Mouse (Mus musculus) 3134 (cell line): Measurements from ENCODE around the gene Grhpr.
"Not testable (repeated sequence)": the region's sequence is repeated elsewhere in the genome, so short reads cannot be mapped to it uniquely, and the experiment has no call there.

ENCODE experiments used
- DNase-seq: peaks from one replicate; pipeline ENCODE4 v3.0.0-alpha.2; 2011; ENCODE audit warnings: low spot score; ENCODE audit not compliant: insufficient read length; ENCODE audit errors: extremely low read depth

Gene Grhpr

DNA sequence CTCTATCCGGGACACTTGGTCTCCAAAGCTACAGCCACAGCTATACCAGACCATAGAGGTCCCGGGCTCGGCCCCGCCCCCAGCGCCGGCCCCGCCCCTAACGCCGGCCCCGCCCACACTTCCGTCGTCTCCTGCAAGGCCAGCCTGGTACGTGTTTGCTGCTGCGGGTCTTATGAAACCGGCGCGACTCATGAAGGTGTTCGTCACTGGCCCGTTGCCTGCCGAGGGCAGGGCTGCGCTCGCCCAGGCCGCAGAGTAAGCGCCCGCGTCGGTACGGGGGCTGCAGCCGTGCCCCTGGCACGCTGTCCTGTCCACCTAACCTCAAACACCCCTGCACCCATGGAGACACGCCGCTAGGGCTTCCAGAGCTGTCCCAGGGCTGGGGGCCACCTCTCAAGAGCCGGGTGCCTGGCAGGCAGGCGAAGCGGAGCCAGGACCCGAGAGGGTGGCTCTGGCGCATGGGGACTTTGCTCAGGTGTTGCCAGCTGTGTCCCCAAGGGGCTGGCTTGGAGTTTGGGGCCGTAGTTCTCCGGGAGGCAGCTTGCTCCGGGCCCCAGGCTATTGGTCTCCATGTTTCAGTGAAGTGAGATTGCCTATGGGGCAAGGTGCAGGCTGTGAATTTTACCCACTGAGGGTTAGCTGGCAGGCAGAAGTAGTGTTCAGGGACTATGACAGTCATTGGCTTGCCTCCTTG, at the start of gene Grhpr:
Grhpr (plus strand) TSS at position 116 of the 694 bp plus-strand sequence.
- DNase-seq, result peak; percentile 98

DNA sequence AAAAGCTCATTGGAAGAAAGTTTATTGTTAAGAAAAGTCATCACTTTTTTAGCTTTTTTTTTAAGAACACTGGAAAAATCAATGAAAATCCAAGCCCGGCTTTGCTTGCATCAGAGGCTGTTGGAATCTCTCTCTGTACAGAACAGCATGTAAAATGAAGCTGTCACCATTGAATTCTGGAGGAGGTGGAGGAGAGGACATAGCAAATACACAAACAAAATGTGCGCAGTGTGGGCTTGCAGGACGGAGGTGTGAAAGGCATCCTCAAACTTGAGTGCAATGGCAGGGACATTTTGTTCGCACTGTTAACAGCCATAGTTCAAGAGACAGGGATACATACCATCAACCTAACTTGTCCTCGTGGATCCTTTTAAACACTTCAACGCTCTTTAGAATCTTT, 49.5 kb upstream of the Grhpr start:
- no peak for DNase-seq

DNA sequence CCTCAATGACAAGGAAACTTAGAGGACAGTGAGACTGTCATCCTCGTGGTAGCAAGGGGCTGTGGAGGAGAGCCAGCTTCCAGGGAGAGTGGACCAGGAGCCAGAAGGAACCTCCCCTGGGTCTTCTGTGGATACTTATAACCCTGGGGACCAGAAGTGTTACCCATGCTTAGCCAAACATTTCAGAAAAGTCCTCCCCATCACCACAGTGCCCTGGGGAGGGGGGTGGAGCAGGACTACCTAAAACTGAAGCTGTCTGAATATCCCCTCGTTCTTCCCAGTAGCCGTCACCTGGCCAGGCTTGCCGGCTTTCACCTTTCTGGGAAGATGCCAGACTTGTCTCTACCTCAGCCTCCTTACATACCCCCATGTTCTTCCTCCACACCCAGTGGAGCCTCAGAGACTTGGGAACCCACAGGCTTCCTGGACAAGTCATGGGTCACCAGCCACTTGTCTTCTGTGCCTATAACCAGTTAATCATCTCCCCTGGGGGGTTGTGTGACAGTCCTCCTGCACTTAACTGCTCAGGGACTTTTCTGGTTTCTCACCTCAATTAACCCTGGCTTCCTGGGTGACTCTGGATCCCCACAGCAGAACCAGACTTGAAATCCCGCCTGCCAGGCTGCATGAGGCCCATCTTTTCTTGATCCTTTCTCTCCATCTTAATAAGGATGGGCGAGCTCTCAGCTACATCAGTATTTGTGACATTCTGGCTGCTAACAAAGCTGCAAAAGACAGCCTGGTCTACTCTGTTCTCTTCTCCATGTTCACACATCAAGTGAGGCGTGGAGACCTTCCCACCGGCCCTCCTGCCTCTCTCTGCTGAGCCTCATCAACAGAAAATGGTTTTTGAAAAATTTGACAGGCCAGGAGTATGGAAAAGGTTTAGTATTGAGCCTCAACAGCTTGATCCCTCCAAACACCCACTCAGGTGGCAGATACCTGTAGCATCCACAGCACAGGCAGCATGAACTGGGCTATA, 42.5 kb upstream of the Grhpr start:
- DNase-seq, result no peak

DNA sequence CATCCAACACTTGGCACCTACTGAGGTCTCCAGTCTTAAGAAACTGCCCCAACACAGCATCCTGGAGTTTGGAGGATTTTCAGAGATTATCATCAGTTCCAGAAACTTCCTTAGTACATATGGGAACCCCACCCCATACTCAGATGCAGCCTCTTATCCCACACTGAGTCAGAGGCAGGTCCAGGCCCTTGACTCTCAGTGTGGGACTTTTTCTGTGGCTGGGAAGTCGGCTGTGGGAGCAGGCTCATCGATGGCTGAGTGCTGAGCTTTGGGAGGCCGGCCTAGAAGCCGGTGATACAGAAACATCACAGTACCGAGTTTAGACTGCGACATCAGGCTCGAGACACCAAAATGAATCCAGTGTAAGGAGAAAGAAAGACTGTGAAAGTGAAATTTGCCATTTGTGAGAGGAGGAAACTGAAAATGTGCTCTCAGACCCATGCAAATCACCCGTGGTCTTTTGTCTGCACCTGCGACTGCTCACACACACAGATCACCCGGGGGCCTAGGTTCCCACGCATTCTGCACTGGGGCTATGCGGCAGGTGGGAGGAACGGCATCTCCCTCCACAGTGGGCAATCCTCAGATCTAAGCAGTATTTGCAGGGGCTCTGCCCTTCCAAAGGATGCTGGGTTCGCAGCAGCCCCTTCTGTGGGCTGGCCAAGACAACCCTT, 41.5 kb upstream of the Grhpr start:
- no peak for DNase-seq

DNA sequence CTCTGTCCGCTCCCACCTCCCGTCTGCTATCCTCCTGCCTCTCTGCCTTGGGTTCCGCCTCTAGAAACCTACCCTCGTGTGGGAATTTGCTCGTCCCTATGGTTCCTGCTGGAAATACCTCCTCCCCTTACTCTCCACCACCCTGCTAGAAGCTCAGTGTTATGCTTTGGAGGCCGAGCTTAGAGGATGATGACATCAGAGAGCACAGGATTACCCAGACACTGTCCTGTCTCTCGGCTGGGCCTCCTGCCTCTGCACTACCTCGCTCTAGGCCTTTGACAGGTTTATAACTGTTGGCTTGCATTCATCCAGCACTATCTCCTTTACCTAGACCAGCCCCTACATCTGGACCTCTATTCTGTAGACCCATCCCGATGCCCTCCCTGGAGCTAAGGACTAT, 40.9 kb upstream of the Grhpr start:
- no peak for DNase-seq

DNA sequence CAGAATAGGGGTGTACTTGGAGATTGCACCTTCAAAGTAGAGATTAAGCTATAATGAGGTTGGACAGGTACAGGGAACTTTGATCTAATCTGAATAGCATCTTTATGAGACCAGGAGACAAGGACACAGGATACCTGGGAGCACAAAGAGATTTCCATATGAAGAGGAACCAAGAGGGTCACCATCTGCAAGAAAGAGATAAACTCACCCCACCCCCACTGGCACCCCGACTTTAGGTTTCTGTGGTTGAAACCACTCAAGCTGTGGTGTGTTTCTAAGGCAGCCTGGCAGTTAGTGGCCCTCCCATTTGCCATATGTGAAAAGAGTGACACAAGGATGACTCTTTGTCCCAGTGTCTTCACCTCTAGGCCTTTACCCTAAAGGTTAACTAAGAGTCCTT, 39.0 kb upstream of the Grhpr start:
- DNase-seq, result no peak

DNA sequence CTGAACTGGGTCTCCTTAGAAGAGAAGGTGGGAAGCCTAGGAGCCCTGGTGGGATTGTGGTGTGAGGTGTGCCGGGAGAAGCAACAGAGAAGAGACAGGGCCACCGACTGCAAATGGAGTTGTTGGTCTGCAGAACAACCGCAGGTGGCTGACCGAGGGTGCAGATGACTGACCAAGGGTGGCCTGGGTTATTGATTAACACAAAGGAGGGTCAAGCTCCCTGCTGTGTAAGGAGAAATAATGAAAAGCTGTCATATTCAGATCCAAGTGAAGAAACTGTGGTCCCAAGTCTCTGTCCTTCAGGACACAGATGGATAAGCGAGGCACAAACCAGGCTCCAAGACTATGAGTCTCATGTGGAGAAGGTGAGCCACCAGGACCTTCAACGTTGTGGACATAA, 37.7 kb upstream of the Grhpr start:
- no peak for DNase-seq

DNA sequence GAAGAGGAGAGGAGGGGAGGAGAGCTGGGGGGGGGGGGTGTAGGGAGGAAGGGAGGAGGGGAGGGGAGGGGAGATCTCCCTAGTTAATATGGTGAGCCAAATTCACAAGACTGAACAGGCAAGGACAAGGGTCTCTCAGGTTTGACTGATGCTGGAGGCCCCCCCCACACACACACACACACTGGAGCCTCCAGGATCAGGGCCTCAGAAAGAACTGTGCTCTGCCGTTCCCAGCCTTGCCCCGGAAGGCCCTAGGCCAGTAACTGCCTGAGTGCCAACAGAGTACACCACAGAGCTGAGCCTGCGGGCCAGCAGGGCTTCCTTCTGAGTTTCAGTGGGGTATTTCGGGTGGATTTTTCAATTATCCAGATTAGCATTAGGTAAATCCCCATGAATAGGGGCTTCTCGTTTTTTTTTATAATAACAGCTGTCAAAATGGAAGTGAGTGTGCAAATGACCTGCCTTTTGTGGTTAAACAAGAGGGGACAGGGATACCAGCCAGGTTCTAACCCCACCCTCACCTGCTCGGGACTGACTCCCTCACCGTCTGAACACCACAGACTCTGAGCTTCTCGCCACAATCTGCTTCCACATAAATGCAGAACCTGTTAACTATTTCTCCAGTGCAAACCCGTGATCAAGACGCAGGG, 36.6 kb upstream of the Grhpr start:
- no peak for DNase-seq

DNA sequence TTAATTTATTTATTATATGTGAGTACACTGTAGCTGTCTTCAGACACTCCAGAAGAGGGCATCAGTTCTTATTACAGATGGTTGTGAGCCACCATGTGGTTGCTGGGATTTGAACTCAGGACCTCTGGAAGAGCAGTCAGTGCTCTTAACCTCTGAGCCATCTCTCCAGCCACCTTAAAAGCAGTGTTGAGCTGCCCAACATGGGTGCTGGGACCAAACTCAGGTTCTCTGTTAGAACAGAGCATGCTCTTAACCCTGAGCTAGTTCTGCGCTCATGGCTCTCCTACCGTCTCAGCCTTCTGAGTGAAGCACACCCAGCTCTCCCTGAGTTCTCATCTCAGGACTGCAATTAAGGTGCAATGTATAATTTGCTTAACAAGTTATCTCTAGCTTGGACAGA, 35.1 kb upstream of the Grhpr start:
- not testable (repeated sequence) for DNase-seq

DNA sequence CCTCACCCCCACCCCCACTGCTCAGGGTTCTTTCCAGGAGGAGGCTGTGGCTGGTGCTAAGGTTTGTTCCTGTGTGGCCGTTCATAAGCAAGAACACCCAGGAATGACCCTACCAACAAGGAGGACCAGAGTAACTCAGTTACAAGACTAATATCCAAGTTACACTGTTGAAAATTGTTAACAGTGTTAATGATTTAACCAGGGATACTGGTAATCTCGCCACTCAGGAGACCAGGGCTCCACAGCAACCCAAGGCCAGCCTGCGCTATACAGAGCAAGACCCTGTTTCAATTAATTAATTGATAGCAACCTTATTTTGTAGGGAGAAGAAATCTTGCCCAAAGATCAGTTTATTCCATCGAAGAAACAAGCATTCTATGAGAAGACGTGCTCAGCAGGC, 33.7 kb upstream of the Grhpr start:
- DNase-seq, result no peak

DNA sequence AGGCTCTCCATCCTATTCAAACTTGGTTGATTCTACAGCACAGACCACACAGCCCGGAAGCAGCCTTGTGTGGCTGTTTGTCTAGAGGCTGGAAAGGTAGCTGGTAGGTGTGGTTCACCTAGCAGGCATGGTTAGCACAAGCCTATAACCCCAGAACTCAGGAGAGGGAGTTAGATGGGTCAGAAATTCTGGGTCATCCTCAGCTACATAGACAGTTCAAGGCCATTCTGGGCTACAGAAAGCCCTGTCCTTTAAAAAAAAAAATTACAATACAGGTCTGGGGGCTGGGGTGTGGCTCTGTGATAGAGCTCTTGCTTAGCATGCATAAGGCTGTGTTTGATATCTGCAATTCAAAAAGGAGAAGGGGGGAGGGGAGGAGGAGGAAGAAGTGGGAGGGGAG, 32.9 kb upstream of the Grhpr start:
- no peak for DNase-seq

DNA sequence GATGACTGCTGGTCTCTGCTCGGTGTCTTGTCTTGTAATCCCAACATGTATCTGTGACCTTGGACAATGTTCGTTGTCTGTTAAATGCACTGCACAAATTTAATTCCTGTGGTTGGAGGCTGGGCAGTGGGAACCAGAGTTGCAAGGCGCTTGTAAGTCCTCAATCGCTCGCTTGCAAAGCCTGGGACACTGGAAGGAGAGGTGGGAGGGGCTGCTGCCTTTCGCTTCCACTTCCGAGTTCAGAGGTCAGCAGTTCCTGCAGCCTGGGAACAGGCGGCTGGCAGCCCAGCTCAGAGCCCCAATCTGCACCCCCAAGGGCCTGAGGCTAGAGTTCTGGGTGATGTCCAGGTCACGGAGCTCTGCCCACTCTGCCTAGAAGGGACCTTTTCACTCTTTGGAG, 28.2 kb upstream of the Grhpr start:
- DNase-seq, result no peak

DNA sequence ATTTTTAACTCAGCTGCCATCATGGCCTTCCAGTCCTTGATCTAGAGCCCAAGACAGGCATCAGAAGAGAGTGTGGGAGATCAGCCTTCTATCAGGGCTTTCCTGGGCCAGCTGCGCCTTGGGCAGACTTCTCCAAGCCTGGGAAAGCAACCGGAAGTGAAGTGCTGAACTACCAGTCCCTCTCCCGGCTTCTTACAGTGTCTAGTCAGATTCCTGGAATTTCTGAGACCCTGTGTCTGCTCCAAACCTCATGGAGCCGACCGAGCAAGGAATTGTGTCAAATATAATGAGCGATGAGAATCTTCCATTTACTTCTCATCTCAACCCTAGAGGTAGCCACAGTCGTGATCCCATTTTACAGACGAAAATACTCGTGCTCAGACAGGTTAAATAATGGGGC, 22.4 kb upstream of the Grhpr start:
- DNase-seq, result no peak

DNA sequence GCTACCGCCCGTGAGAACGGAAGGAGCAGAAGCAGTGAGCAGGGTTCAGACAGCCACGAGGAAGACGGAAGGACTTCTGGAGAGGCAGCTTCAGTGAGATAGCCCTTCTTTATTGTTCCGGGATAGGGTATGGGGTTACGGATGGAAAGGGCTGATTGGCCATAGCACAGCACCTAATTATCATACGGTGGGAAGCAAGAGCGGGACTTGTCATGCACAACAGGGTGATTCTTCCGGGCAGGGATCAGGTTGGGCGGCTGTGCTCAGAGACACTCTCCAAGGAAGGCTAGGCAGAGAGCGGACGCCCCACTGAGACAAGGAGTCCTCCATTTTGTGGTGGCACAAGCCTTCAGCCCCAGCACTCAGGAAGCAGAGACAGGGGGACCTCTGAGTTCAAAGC, 22.0 kb upstream of the Grhpr start:
- no peak for DNase-seq

DNA sequence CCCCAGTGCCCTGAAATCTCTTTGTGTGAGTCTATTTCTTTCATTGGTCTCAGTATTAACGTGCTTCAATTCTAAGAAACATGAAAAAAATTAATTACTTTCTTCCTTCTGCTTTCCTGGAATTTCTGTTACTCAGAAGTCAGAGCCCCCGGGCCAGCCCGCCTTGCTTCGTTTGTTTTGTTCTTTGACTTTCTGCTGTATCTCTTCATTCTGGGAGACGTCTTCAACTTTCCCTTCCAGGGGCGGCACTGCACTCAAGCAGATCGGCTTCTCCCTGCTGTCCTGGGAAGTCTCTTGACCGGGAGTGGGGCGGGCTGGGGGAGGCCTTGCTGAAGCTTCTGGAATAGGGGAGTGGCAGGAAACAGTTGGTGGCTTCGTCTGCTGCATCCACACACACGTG, 18.0 kb upstream of the Grhpr start:
- DNase-seq, result no peak

DNA sequence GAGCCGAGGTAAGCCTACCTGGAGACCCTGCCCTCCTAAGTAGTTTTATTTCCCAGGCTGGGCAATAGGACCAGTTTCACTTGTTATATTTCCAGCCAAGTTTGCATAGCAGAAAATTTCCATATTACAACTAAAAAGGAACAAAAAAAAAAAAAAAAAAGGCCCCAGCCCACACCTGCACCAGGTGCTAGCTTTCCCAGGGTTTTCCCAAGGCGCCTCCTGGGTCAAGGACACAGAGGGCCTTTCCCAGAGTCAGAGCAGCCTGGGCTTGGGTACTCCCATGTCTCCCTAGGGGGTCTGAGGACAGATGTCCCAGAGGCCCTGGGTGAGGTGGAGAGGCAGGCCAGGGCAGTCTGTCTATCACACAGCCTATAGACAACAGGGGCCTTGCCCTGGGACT, 16.0 kb upstream of the Grhpr start:
- no peak for DNase-seq

DNA sequence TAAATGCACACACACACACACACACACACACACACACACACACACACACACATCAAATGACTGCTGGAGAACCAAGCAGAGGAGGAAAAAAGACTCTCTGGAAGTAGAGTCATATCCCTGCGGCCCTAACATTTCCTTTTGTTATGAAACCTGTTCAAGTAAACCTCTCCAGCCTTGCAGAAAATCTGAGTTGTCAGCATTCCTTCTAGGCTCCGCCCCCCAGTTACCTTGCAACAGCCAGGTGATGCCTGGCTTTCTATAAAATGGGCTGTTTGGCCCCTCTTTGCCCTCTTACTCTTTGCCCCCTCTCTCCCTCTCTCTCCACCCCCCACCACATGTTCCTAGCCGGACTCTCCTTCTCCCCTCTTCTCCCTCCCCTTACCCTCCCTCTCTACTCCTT, 15.5 kb upstream of the Grhpr start:
- DNase-seq, result no peak

DNA sequence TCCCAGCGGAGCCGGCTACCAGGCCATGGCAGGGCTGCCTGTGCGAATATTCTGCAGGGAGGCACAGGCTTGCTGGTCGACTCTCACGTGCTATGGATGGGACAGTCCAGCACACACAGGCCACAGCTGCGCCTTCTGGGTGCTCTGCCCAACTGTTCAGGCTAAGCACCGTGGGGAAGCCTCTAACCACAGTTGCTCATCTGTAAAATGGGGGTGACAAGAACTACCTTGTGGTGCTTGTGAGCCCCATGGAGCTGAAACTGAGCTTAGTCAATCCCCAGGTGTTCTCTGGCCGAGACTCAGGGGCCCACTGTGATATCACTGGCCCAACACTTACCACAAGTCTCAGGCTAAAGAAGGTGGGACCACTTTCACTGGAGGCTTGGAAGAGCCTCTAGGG, 13.8 kb upstream of the Grhpr start:
- no peak for DNase-seq

DNA sequence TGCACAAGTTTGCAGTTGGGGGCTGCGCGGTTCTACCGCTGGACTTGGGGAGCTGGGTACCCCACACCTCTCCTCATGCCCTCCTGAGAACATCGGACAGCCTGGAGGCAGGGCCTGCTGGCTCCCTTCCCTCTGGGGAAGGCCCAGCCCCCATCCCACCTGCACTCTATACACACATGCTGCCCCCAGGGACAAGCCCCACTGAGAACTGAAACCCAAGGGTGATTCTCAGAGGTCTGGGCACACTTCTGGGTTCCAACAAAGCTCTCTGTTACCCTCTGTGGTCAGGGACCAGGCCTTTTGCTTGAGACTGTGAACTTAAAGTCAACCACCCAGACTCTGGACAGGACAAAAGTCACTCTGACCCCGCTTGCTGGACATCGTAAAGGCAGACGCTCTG, 11.1 kb upstream of the Grhpr start:
- no peak for DNase-seq

DNA sequence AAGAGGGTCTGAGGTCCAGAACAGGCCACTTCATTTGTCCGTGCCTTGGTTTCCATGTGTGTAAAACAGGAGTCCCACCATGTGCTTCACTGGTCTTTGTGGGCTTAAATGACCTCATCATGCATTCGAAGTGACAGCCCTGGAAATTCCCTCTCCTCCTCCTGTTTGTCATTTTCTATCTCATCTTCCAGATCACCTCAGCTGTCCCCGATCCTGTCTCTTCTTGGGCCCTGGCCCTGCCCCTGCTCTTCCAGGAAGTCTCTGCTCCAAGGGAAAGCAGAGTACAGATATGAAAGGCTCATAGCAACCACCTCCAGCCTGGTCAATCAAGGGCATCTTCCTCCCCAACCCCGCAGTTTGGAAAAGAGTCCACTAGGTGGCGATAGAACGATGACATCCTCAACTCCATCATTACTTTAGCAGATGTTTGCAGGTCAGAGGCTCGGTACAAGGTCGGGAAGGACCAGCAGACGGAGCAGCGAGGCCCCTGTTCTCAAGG, 10.5 kb upstream of the Grhpr start:
- no peak for DNase-seq

DNA sequence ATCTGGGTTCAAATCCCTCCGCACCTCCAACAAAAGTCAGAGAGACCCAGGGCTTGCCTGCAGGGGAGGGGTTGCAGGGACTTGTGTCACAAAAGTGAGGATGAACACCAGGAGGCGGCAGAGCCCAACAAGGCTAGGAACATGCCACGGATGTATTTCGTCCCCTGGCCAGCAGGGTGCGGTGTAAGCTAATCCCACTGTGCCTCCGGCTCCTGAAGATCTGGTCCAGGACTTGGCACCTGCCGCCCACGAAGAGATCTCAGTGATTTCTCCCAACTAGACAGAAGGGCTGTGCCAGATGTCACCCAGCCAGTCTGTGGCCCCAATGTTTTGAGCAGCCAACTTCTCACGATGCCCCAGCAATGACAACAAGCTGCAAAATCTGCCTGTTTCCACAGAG, 7.7 kb upstream of the Grhpr start:
- peak; percentile 78 for DNase-seq
